11 mouse cellular contexts compared by ENCODE assay signal in genomic region chr14:20873931-20874330, GRCm38 (mm10). TPM values are rescaled to one million over a fixed set of nuclear protein-coding genes. Genes with fewer than 3 reads are reported as not detected.
DNase-seq lines count a peak whose midpoint lies in the region; ATAC-seq and TF ChIP-seq lines count a peak whose summit lies in the region.
"Had no signal": no experiment of that assay in that cellular context is flagged by ENCODE, and none has a peak within 500 bp of the region (broad histone marks: within the 10 kb centered on the region; RNA-seq: fewer than 3 reads in every experiment).

No protein-coding gene starts in this region.

- 0 out of 2 replicates have a peak, but pooled peaks cover 6% of the 10 kb centered on the region for H3K27me3 ChIP-seq in midbrain, embryonic 10.5 days (ENCODE audit: low read depth, poor library complexity, severe bottlenecking)
- H3K27me3 ChIP-seq in midbrain, embryonic 14.5 days (ENCODE audit: control insufficient read depth, insufficient read depth, low read length) = no peaks in the 10 kb centered on the region
- no peaks in the 10 kb centered on the region for H3K27me3 ChIP-seq in heart, embryonic 16.5 days (ENCODE audit: control insufficient read depth, insufficient read depth, low read length)
- H3K27me3 ChIP-seq in myocyte (ENCODE audit: control insufficient read depth, insufficient read depth, insufficient read length) = no peaks in the 10 kb centered on the region
- H3K27me3 ChIP-seq: lung, embryonic 15.5 days; midbrain, embryonic 13.5 days; neural tube, embryonic 13.5 days had no signal

- H3K4me1 ChIP-seq in midbrain, embryonic 10.5 days = no peaks in the 10 kb centered on the region
- H3K4me1 ChIP-seq in midbrain, embryonic 14.5 days (ENCODE audit: control insufficient read depth, insufficient read depth, low read length) = no peaks in the 10 kb centered on the region
- H3K4me1 ChIP-seq in heart, embryonic 16.5 days (ENCODE audit: control insufficient read depth, insufficient read depth, low read length) = peaks cover 9% of the 10 kb centered on the region
- H3K4me1 ChIP-seq: midbrain, embryonic 13.5 days; neural tube, embryonic 13.5 days had no signal

- no peak overlapping the region for H3K9ac ChIP-seq in midbrain, embryonic 14.5 days (replicated peaks; ENCODE audit: low read length)
- H3K9ac ChIP-seq in heart, embryonic 16.5 days (ENCODE audit: low read length) = peak overlapping the region; percentile 45
- H3K9ac ChIP-seq: lung, embryonic 15.5 days; midbrain, embryonic 13.5 days; neural tube, embryonic 13.5 days had no signal

- H3K79me2 ChIP-seq in myocyte (ENCODE audit: control insufficient read depth, insufficient read depth) = no peaks in the 10 kb centered on the region

- no peak for ATAC-seq in midbrain, embryonic 14.5 days (ENCODE audit: low FRiP score, low TSS enrichment)
- ATAC-seq in heart, embryonic 16.5 days (replicated peaks; ENCODE audit: extremely low read depth, insufficient read depth, low FRiP score) = 0 out of 2 replicates have a peak, but pooled peaks have one; percentile 32
- ATAC-seq: midbrain, embryonic 13.5 days had no signal

- H3K9me3 ChIP-seq in midbrain, embryonic 10.5 days (replicated peaks) = no peaks in the 10 kb centered on the region
- no peaks in the 10 kb centered on the region for H3K9me3 ChIP-seq in midbrain, embryonic 14.5 days (ENCODE audit: control insufficient read depth, low read length)
- H3K9me3 ChIP-seq in heart, embryonic 16.5 days (replicated peaks; ENCODE audit: control insufficient read depth, low read length) = no peaks in the 10 kb centered on the region
- H3K9me3 ChIP-seq: lung, embryonic 15.5 days; midbrain, embryonic 13.5 days; neural tube, embryonic 13.5 days had no signal

- 46% methylated on average over 6 of the region's 6 CpGs for whole genome bisulfite sequencing in midbrain, embryonic 10.5 days
- 59% methylated on average over 6 of the region's 6 CpGs for WGBS in midbrain, embryonic 14.5 days
- WGBS in heart, embryonic 16.5 days = 17% methylated on average over 6 of the region's 6 CpGs

- no peak overlapping the region for H3ac ChIP-seq in myocyte (ENCODE audit: control insufficient read depth, insufficient read length)

- peak; percentile 81 for DNase-seq in heart, adult 11 months
- no peak for DNase-seq in heart, adult 9 months (ENCODE audit: low spot score in 2 of 2)
- DNase-seq in midbrain, embryonic 10.5 days (ENCODE audit: low spot score) = no peak
- no peak for DNase-seq in midbrain, embryonic 14.5 days
- DNase-seq in frontal cortex, adult 2 months (ENCODE audit: extremely low spot score in 1 of 2, low spot score in 1 of 2) = no peak
- no peak for DNase-seq in retina, embryonic 14.5 days (ENCODE audit: low spot score)

- no peak for TF ChIP-seq POLR2A in myocyte (IDR thresholded peaks at IDR 0.05; ENCODE audit: insufficient read length, low read depth)

- H3K27ac ChIP-seq in midbrain, embryonic 10.5 days (replicated peaks) = 0 out of 2 replicates have a peak overlapping the region, but pooled peaks have one; percentile 6
- no peak overlapping the region for H3K27ac ChIP-seq in midbrain, embryonic 14.5 days (replicated peaks; ENCODE audit: low read depth, low read length)
- 0 out of 2 replicates have a peak overlapping the region, but pooled peaks have one; percentile 5 for H3K27ac ChIP-seq in heart, embryonic 16.5 days (ENCODE audit: low read length)
- H3K27ac ChIP-seq: lung, embryonic 15.5 days; midbrain, embryonic 13.5 days; neural tube, embryonic 13.5 days had no signal

- no peak overlapping the region for H3K4me3 ChIP-seq in midbrain, embryonic 10.5 days
- H3K4me3 ChIP-seq in midbrain, embryonic 14.5 days (replicated peaks; ENCODE audit: low read depth, low read length) = no peak overlapping the region
- H3K4me3 ChIP-seq in heart, embryonic 16.5 days (ENCODE audit: low read length) = peak overlapping the region; percentile 4; the same call in 1 of the 2 replicates
- H3K4me3 ChIP-seq in myocyte = no peak overlapping the region
- H3K4me3 ChIP-seq: lung, embryonic 15.5 days; midbrain, embryonic 13.5 days; neural tube, embryonic 13.5 days had no signal

- no peak overlapping the region for H3K4me2 ChIP-seq in midbrain, embryonic 14.5 days (ENCODE audit: low read length)
- peak overlapping the region; percentile 49 for H3K4me2 ChIP-seq in heart, embryonic 16.5 days (ENCODE audit: low read depth, low read length)
- H3K4me2 ChIP-seq in myocyte (ENCODE audit: low read depth) = peak overlapping the region; percentile 97
- H3K4me2 ChIP-seq: lung, embryonic 15.5 days; midbrain, embryonic 13.5 days; neural tube, embryonic 13.5 days had no signal

- H3K36me3 ChIP-seq in midbrain, embryonic 10.5 days = no peaks in the 10 kb centered on the region
- H3K36me3 ChIP-seq in midbrain, embryonic 14.5 days (ENCODE audit: control insufficient read depth, insufficient read depth, low read length) = no peaks in the 10 kb centered on the region
- H3K36me3 ChIP-seq in heart, embryonic 16.5 days (ENCODE audit: control insufficient read depth, insufficient read depth) = no peaks in the 10 kb centered on the region
- no peaks in the 10 kb centered on the region for H3K36me3 ChIP-seq in myocyte (ENCODE audit: control insufficient read depth, insufficient read depth)
- H3K36me3 ChIP-seq: lung, embryonic 15.5 days; midbrain, embryonic 13.5 days; neural tube, embryonic 13.5 days had no signal

TF ChIP-seq in myocyte, 11 proteins besides CTCF, POLR2A, EP300 and RAD21:
- TF ChIP-seq MYOG (IDR thresholded peaks at IDR 0.05; ENCODE audit: control insufficient read depth in 1 of 3, insufficient read depth in 1 of 3, insufficient read length in 2 of 3, low read depth in 2 of 3) (peak in 2 of 3 experiments; percentile 78 to 92), MYOD1 (IDR thresholded peaks at IDR 0.05; ENCODE audit: control insufficient read depth in 1 of 3, insufficient read length in 2 of 3, low read depth in 2 of 3) (peak; percentile 65 to 86 (median 85)), TCF3 (IDR thresholded peaks at IDR 0.05; ENCODE audit: insufficient read length, low read depth) (no peak), TCF12 (IDR thresholded peaks at IDR 0.05; ENCODE audit: insufficient read depth, poor library complexity, severe bottlenecking) (peak; percentile 25)

RNA-seq across cellular contexts. Expression of gene Plau, which starts 37.5 kb away (rescaled TPM):
- polyA plus RNA-seq in midbrain, embryonic 10.5 days (2016; fragmentation: Nextera tagmentation; extraction: Ambion mirVana) = 0.49 and 0.70 TPM in 2 replicates
- 0.15 and 0.62 TPM in 2 replicates for polyA plus RNA-seq in midbrain, embryonic 14.5 days (2014; fragmentation: Nextera tagmentation; extraction: Ambion mirVana)
- polyA plus RNA-seq in heart, embryonic 16.5 days (2015; fragmentation: Nextera tagmentation; extraction: Ambion mirVana) = 1.2 and 1.9 TPM in 2 replicates
- polyA plus RNA-seq in myocyte (2012; fragmentation: generic; extraction: Trizol) = 40.1 TPM
- polyA plus RNA-seq in frontal cortex, adult 2 months (2012; rRNA removed) = 1.9 and 2.3 TPM in 2 replicates

RNA-seq across cellular contexts. Expression of gene Vcl, which starts 55.3 kb away (rescaled TPM):
- 29.6 and 30.1 TPM in 2 replicates for polyA plus RNA-seq in midbrain, embryonic 10.5 days (2016; fragmentation: Nextera tagmentation; extraction: Ambion mirVana)
- 6.5 and 14.3 TPM in 2 replicates for polyA plus RNA-seq in midbrain, embryonic 14.5 days (2014; fragmentation: Nextera tagmentation; extraction: Ambion mirVana)
- polyA plus RNA-seq in heart, embryonic 16.5 days (2015; fragmentation: Nextera tagmentation; extraction: Ambion mirVana) = 89.3 and 97.0 TPM in 2 replicates
- polyA plus RNA-seq in myocyte (2012; fragmentation: generic; extraction: Trizol) = 104 TPM
- 24.8 and 25.3 TPM in 2 replicates for polyA plus RNA-seq in frontal cortex, adult 2 months (2012; rRNA removed)

Comparison
In these comparisons a context has a peak if more than half of its experiments do, and no peak if none do; other contexts are left out.
1. RNA of gene Plau, which starts 37.5 kb away (polyA plus RNA-seq): 40.1 TPM in myocyte (single experiment); 1.9 to 2.3 TPM in frontal cortex, adult 2 months, 1.2 to 1.9 TPM in heart, embryonic 16.5 days, 0.15 to 0.62 TPM in midbrain, embryonic 14.5 days and 0.49 to 0.70 TPM in midbrain, embryonic 10.5 days; every median in the first group is over 10 times any median in the second.